Mouse (Mus musculus): ENCODE measurements around the gene Trank1. TPM values are rescaled to one million over a fixed set of nuclear protein-coding genes. Genes with fewer than 3 reads are reported as not detected.

The Trank1 gene
- total RNA-seq (2023), result not detected

GRCm38 (mm10) chr9:111311031-111311842, at the start of gene Trank1:
Trank1 (plus strand) TSS chr9:111311739.

GRCm38 (mm10) chr9:111271434-111272160, 39.9 kb upstream of the Trank1 start, which contains the start of the genes Mlh1 and Epm2aip1:
Mlh1 (minus strand) TSS chr9:111271791.
Epm2aip1 (plus strand) TSS chr9:111271929.

GRCm38 (mm10) chr9:111438904-111439835, 127.6 kb downstream of the Trank1 start, which contains the start of gene Dclk3:
Dclk3 (plus strand) TSS chr9:111439081.

Other genes with a start within 250 kb of the Trank1 start
- gene Lrrfip2, start 194.1 kb upstream of the Trank1 start, total RNA-seq (2023), result 32.1 TPM
- 48.5 TPM for gene Mlh1, start 39.9 kb upstream of the Trank1 start, total RNA-seq (2023)
- 29.6 TPM for gene Epm2aip1, start 39.8 kb upstream of the Trank1 start, total RNA-seq (2023)
- gene Dclk3, start 127.3 kb downstream of the Trank1 start, total RNA-seq (2023), result not detected

Measured in CD4-positive naive resting alpha-beta T cell, adult 76 days (primary cell).